Mouse (Mus musculus) spleen, adult 2 months (tissue): ENCODE data around the gene Ppp1r26.

Source experiments
- CTCF ChIP-seq: fragments of 200-500 bp; IDR thresholded peaks from 2 replicates; pipeline ENCODE4 v1.5.1; 2011; ENCODE audit warnings: mild to moderate bottlenecking, inconsistent platforms; ENCODE audit not compliant: insufficient read depth, insufficient read length, insufficient replicate concordance; ENCODE audit errors: extremely low read depth
- POLR2A ChIP-seq: fragments of 200-500 bp; IDR thresholded peaks from 2 replicates; pipeline ENCODE4 v1.6.1; 2011; ENCODE audit warnings: low read depth, low read length, inconsistent platforms

GRCm38 (mm10) chr2:28440842-28441241 lies 5.8 kb upstream of the Ppp1r26 start:
- TF ChIP-seq CTCF = no peak
- TF ChIP-seq POLR2A = no peak
